Mouse (Mus musculus): ENCODE results near the gene Rnf123.

DNA sequence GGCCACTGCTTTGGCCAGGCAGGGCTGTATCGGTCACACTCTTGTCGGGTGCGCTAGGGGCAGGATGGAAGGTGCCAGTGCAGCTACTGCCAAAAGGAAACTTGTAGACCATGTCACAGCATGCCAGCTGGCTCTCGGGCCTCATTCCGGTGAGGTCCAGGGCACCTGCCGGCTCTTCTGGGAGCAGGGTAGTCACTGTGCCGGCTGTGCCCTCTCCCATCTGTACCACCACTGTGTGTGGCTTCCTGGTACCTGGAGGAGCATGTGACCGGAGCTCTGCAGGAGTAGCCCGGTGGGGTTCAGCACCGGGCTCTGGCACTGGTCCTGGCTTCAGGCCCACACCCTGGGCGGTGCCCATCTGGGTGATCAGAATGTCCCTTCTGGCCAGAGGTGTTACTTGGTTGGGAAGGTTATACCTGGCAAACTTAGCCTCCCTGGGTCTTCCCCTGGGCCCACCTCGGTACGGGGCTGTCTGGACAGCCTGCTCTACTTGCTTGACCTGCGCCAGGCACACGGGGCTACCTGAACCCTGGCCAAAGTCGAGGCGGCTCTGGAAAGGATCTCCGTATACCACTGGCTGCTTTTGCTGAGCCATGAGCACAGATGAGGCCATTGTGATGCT, 29.7 kb upstream of the Rnf123 start:
- TF ChIP-seq CTCF (IDR thresholded peaks at IDR 0.05; ENCODE audit: low read depth) (no peak), EP300 (optimal IDR thresholded peaks at IDR 0.05) (no peak)

Measured in stomach, postnatal 0 days (tissue).